23 mouse cellular contexts compared by ENCODE assay signal in the genomic region with DNA sequence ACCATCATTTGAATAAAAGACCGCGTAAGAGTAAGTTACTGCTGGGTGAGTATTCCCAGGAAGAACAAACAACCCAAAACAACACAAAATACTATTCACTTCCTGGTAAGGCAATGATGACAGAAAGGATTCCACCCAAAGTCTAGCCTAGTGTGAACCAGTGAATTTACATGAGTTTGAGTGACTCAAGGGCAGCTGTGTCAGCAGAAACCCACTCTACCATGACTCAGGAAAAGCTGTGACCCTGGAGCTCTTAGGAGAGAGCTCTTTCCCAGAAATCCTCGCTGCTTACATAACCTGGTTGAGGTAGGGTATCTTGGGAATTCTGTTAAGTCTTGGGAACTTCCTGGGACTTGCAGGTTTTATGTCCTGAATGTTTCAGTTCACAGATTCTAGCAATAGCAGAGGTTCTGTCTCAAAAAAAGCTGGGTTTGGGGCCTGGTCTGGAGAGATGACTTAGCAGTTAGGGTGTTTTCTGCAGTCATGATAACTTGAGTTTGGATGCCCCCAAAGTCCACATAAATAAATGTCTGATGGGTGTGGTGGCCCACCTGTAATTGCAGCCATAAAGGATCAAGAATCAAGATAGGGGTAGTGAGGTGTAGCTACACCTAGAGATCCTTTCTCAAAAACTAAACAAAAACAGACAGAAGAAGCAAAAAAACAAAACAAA. TPM values are rescaled to one million over a fixed set of nuclear protein-coding genes. Genes with fewer than 3 reads are reported as not detected.
DNase-seq lines count a peak whose midpoint lies in the region; ATAC-seq and TF ChIP-seq lines count a peak whose summit lies in the region.
"Had no signal": no experiment of that assay in that cellular context is flagged by ENCODE, and none has a peak within 500 bp of the region (broad histone marks: within the 10 kb centered on the region; RNA-seq: fewer than 3 reads in every experiment).

No protein-coding gene starts in this region.

- DNase-seq in liver = peak; percentile 34
- no peak for DNase-seq in liver, embryonic 11.5 days (ENCODE audit: low spot score)
- no peak for DNase-seq in liver, embryonic 14.5 days (ENCODE audit: low read depth in 3 of 3, low spot score in 3 of 3)
- no peak for DNase-seq in embryo, embryonic 11 days
- DNase-seq in ovary, postnatal 14 days (ENCODE audit: low spot score) = no peak
- no peak for DNase-seq in gastrocnemius, adult 8-10 months (ENCODE audit: low spot score in 2 of 2)
- DNase-seq: cerebellum, adult 8-10 months; cerebellum, postnatal 25 days; forebrain, postnatal 0 days; gastrocnemius, postnatal 14 days; heart, adult 18-20 months; kidney, postnatal 14 days; lung, embryonic 14.5 days; lung, postnatal 14 days; midbrain, embryonic 14.5 days; right cerebral cortex, postnatal 25 days; thymus, postnatal 14 days had no signal

- no peak overlapping the region for H3K9ac ChIP-seq in liver, embryonic 11.5 days (ENCODE audit: low read depth, low read length)
- no peak overlapping the region for H3K9ac ChIP-seq in liver, embryonic 14.5 days (replicated peaks)
- H3K9ac ChIP-seq: embryonic facial prominence, embryonic 13.5 days; forebrain, postnatal 0 days; hindbrain, embryonic 14.5 days; lung, embryonic 14.5 days had no signal

- no peak overlapping the region for H3K4me2 ChIP-seq in liver, embryonic 11.5 days
- H3K4me2 ChIP-seq in liver, embryonic 14.5 days (ENCODE audit: low read depth) = no peak overlapping the region
- H3K4me2 ChIP-seq: embryonic facial prominence, embryonic 13.5 days; heart, embryonic 11.5 days; hindbrain, embryonic 14.5 days; lung, embryonic 14.5 days had no signal

- no peak overlapping the region for H3K27ac ChIP-seq in liver, embryonic 11.5 days (ENCODE audit: low read depth, low read length)
- H3K27ac ChIP-seq in liver, embryonic 14.5 days = no peak overlapping the region; the same call in 1 of the 2 replicates
- H3K27ac ChIP-seq: hindbrain, embryonic 14.5 days had no signal

- H3K4me3 ChIP-seq in liver, embryonic 11.5 days (ENCODE audit: low read depth, low read length) = no peak overlapping the region
- no peak overlapping the region for H3K4me3 ChIP-seq in liver, embryonic 14.5 days (ENCODE audit: insufficient read depth in 1 of 2, low read depth in 2 of 2, low read length in 2 of 2)
- H3K4me3 ChIP-seq: embryonic facial prominence, embryonic 13.5 days; erythroblast, embryonic 14.5 days had no signal

- 88% methylated on average over 3 of the region's 3 CpGs for WGBS in liver, embryonic 11.5 days
- WGBS in liver, embryonic 14.5 days (ENCODE audit: insufficient replicate concordance) = 80% methylated on average over 3 of the region's 3 CpGs

- no peaks in the 10 kb centered on the region for H3K9me3 ChIP-seq in liver, embryonic 11.5 days (ENCODE audit: control insufficient read depth, low read length)
- no peaks in the 10 kb centered on the region for H3K9me3 ChIP-seq in liver, embryonic 14.5 days (ENCODE audit: control insufficient read depth, low read length)
- H3K9me3 ChIP-seq: embryonic facial prominence, embryonic 13.5 days had no signal

- no peaks in the 10 kb centered on the region for H3K27me3 ChIP-seq in liver, embryonic 11.5 days (replicated peaks; ENCODE audit: control insufficient read depth, insufficient read depth, low read length)
- no peaks in the 10 kb centered on the region for H3K27me3 ChIP-seq in liver, embryonic 14.5 days (ENCODE audit: control insufficient read depth, insufficient read depth, low read length)
- H3K27me3 ChIP-seq: embryonic facial prominence, embryonic 13.5 days had no signal

- no peaks in the 10 kb centered on the region for H3K36me3 ChIP-seq in liver, embryonic 11.5 days (ENCODE audit: control insufficient read depth, insufficient read depth, low read length)
- H3K36me3 ChIP-seq in liver, embryonic 14.5 days (replicated peaks; ENCODE audit: control insufficient read depth, insufficient read depth, low read depth) = no peaks in the 10 kb centered on the region
- H3K36me3 ChIP-seq: embryonic facial prominence, embryonic 13.5 days had no signal

- no peak for TF ChIP-seq EP300 in liver, embryonic 14.5 days (IDR thresholded peaks at IDR 0.05; ENCODE audit: low read depth)

- no peak for ATAC-seq in liver, embryonic 11.5 days (replicated peaks; ENCODE audit: low FRiP score)
- peak; percentile 64 for ATAC-seq in erythroblast, adult 5-6 weeks (replicated peaks; ENCODE audit: low FRiP score, poor library complexity, severe bottlenecking)
- ATAC-seq in liver, embryonic 14.5 days (ENCODE audit: insufficient read depth) = peak; percentile 71
- ATAC-seq: forebrain, postnatal 0 days; intestine, postnatal 0 days had no signal

- TF ChIP-seq CTCF in liver, embryonic 14.5 days (IDR thresholded peaks at IDR 0.05; ENCODE audit: low read depth) = no peak

- peaks cover 9% of the 10 kb centered on the region for H3K4me1 ChIP-seq in liver, embryonic 11.5 days (replicated peaks; ENCODE audit: control insufficient read depth, insufficient read depth, low read length)
- H3K4me1 ChIP-seq in liver, embryonic 14.5 days (replicated peaks; ENCODE audit: control insufficient read depth in 2 of 2, insufficient read depth in 2 of 2, low read length in 1 of 2) = peaks cover 14 to 22% of the 10 kb centered on the region in 2 experiments

RNA-seq across cellular contexts. Expression of gene Cyth3, which starts 5.5 kb away (rescaled TPM):
- polyA plus RNA-seq in liver, embryonic 11.5 days (2014; fragmentation: Nextera tagmentation; extraction: Ambion mirVana) = 62.8 and 64.5 TPM in 2 replicates
- 105 and 106 TPM in 2 replicates for total RNA-seq in erythroblast, adult 5-6 weeks (2015; ENCODE audit: low replicate concordance)
- 145 and 205 TPM in 2 replicates for total RNA-seq in erythroblast, adult 5-6 weeks (2017; ENCODE audit: low replicate concordance)
- 20.7 and 24.1 TPM in 2 replicates for polyA plus RNA-seq in liver, embryonic 14.5 days (2012; rRNA removed)
- polyA plus RNA-seq in liver, embryonic 14.5 days (2014; fragmentation: Nextera tagmentation; extraction: Ambion mirVana) = 28.1 and 33.5 TPM in 2 replicates
- total RNA-seq in gastrocnemius, adult 8-10 months (2022) = 10 to 100 TPM in 1 of 4 experiments, 1 to 10 TPM in 3; 5.8 to 10.3 (median 9.2) TPM

Comparison
In these comparisons a context has a peak if more than half of its experiments do, and no peak if none do; other contexts are left out.
1. RNA of gene Cyth3, which starts 5.5 kb away (total RNA-seq): 105 to 205 TPM in erythroblast, adult 5-6 weeks; 5.8 to 10.3 TPM in gastrocnemius, adult 8-10 months; every median in the first group is over 4 times any median in the second.